Mouse (Mus musculus): ENCODE data around the gene Zfp729b. TPM values are rescaled to one million over a fixed set of nuclear protein-coding genes. Genes with fewer than 3 reads are reported as not detected.

The Zfp729b gene
- 1.9 and 5.2 TPM in 2 replicates for total RNA-seq (2015; ENCODE audit: low replicate concordance)
- 2.4 and 4.6 TPM in 2 replicates for total RNA-seq (2017; ENCODE audit: low replicate concordance)

DNA sequence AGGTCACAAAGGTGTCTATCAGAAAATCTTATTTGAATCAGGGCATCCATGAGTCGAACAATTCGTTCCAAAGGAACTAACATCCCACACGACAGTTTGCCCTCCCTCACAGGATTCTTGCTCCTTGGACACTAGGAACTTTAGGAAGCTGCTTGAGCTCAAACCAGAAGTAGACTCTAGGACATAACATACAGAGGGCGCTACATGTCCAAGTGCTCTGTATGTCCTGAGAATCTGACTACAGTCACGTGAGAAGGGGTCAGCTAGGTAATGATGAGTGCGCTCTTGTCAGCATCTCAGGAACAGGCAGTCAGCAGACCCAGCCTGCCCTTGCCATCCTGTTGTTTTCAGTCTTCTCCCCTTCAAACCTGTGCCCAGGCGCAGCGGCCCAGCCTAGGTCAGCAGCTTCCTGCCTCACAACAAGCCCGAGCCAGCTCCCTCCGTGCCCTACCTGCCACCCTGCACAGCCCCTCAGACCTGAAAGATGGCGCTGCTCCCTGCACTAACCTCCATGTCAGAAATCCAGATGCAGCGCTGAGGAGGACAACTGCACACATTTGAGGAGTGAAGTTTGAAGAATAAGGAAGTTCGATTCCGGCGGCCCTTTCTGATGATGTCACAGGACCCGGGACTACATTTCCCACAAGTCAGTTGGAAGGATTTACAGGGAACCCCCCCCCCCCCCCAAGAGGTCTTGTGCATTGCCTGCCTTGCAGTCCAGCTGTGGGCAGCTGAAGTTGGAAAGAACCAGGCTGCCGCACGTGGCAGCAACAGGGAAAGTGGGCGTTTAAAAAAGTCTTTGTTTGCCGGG is at the start of gene Zfp729b:
Zfp729b (minus strand) TSS at position 642 of the 811 bp plus-strand sequence.
- ATAC-seq (replicated peaks; ENCODE audit: low FRiP score, poor library complexity, severe bottlenecking): peak; percentile 81

GRCm38 (mm10) chr13:67652496-67652895 is 43.0 kb upstream of the Zfp729b start:
- no peak for ATAC-seq (replicated peaks; ENCODE audit: low FRiP score, poor library complexity, severe bottlenecking)

DNA sequence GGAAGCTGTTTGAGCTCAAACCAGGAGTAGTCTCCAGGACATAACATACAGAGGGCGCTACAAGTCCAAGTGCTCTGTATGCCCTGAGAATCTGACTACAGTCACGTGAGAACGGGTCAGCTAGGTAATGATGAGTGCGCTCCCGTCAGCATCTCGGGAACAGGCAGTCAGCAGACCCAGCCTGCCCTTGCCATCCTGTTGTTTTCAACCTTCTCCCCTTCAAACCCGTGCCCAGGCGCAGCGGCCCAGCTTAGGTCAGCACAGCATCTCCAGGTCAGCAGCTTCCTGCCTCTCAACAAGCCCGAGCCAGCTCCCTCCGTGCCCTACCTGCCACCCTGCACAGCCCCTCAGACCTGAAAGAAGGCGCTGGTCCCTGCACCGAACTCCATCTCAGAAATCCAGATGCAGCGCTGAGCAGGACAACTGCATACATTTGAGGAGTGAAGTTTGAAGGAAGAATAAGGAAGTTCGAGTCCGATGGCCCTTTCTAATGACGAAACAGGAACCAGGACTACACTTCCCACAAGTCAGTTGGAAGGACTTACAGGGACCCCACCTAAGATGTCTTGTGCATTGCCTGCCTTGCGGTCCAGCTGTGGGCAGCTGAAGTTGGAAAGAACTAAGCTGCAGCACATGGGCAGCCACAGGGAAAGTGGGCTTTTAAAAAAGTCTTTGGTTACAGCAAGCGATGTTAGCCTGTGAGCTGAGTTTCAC is 27.9 kb upstream of the Zfp729b start, which contains the start of the genes Gm49345 and Zfp729a:
Gm49345 (minus strand) TSS at position 476 of the 714 bp plus-strand sequence.
Zfp729a (minus strand) TSS at position 498 of the 714 bp plus-strand sequence.
- ATAC-seq (replicated peaks; ENCODE audit: low FRiP score, poor library complexity, severe bottlenecking): peak; percentile 91

DNA sequence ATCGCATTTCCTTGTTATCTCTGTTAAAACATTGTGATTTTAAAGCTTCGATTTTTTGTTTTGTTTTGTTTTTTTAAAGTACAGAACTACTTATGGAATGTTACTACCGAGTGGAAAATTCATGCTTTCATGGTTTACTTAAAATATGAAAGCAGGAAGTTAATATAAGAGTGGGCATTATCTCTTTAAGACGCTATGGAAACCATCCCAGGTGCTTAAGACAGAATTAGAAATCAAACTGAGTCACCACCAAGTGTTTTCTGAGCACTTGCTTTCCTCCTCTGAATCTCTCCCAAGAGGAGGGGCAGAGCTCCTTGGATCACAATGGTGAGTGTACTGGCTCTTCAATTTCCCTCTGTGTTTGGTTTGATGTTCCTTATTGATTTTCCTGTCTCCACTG is 601 bp upstream of the Zfp729b start:
- no peak for ATAC-seq (replicated peaks; ENCODE audit: low FRiP score, poor library complexity, severe bottlenecking)

DNA sequence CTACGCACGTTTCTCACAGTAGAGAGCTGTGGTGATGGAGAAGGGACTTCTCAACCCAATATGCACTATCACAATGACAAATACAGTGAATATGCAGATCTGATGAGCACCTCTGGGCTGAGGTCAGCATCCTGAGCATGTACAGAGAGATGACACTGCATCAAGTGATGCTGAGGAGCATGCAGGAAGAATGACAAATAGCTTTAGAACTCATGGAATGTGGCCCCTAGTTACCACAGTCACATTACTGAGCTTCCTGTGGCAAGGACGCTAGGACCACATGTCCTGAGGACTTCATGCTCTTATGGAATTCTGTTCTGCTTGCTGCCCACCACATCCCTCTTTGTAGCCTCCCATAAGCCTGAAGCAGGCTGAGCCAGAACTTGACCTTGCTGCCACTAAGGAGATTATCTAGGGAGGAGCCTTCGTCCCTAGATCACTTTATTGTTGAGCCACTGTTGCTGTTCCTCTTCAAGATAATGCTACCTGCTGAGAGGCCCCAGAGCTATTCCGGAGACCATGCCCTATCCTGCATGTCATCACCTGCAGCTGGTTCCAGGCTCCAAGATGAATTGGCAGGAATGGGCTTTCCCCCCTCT is 36.8 kb downstream of the Zfp729b start:
- ATAC-seq (replicated peaks; ENCODE audit: low FRiP score, poor library complexity, severe bottlenecking): no peak

DNA sequence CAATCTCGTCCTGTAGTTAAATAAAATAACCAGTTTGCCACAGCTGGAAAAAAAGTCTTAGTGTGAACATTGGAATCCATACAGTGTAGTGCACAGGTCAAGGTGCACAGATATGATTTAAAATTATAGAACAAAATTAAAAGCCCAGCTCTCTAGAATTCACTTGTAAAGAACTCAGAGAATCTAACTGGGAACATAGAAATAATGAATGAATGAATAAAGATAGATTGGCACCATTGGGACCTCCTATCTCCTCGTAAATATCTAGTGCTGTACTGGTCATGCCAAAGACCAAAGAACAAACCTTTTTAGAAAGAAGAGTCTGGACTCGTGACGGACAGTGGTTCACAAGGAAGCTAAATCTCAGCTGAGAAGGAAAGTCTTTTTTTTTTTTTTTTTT is 55.8 kb downstream of the Zfp729b start, which contains the start of gene Zfp748:
Zfp748 (minus strand) TSS at position 101 of the 400 bp plus-strand sequence.
- ATAC-seq (replicated peaks; ENCODE audit: low FRiP score, poor library complexity, severe bottlenecking): no peak

- peak; percentile 98 for ATAC-seq (replicated peaks; ENCODE audit: low FRiP score, poor library complexity, severe bottlenecking)
Measured at GRCm38 (mm10) chr13:67552505-67553346, 56.8 kb downstream of the Zfp729b start.

- ATAC-seq (replicated peaks; ENCODE audit: low FRiP score, poor library complexity, severe bottlenecking): no peak
Measured at GRCm38 (mm10) chr13:67545941-67546340, 63.6 kb downstream of the Zfp729b start.

Other genes with a start within 250 kb of the Zfp729b start
- not detected in 2 replicates for gene Gm28044, start 249.2 kb downstream of the Zfp729b start, total RNA-seq (2015; ENCODE audit: low replicate concordance)
- gene Gm28044, start 249.2 kb downstream of the Zfp729b start, total RNA-seq (2017; ENCODE audit: low replicate concordance): not detected in 2 replicates
- 3.1 and 5.0 TPM in 2 replicates for gene Zfp953, start 249.1 kb downstream of the Zfp729b start, total RNA-seq (2015; ENCODE audit: low replicate concordance)
- 6.8 and 7.6 TPM in 2 replicates for gene Zfp953, start 249.1 kb downstream of the Zfp729b start, total RNA-seq (2017; ENCODE audit: low replicate concordance)
- not detected in 2 replicates for gene Gm28041, start 234.0 kb downstream of the Zfp729b start, total RNA-seq (2015; ENCODE audit: low replicate concordance)
- not detected in 2 replicates for gene Gm28041, start 234.0 kb downstream of the Zfp729b start, total RNA-seq (2017; ENCODE audit: low replicate concordance)
- gene Zfp456, start 233.9 kb downstream of the Zfp729b start, total RNA-seq (2015; ENCODE audit: low replicate concordance): 0.19 and 0.63 TPM in 2 replicates
- 0.56 and 1.5 TPM in 2 replicates for gene Zfp456, start 233.9 kb downstream of the Zfp729b start, total RNA-seq (2017; ENCODE audit: low replicate concordance)
- gene Zfp429, start 209.9 kb downstream of the Zfp729b start, total RNA-seq (2015; ENCODE audit: low replicate concordance): 3.5 and 7.7 TPM in 2 replicates
- gene Zfp429, start 209.9 kb downstream of the Zfp729b start, total RNA-seq (2017; ENCODE audit: low replicate concordance): 3.5 and 3.6 TPM in 2 replicates
- 0.42 TPM in 1 of 2 replicates, not detected in the other for gene Zfp459, start 188.3 kb downstream of the Zfp729b start, total RNA-seq (2015; ENCODE audit: low replicate concordance)
- 1.7 TPM in 2 replicates for gene Zfp459, start 188.3 kb downstream of the Zfp729b start, total RNA-seq (2017; ENCODE audit: low replicate concordance)
- gene Zfp874a, start 158.1 kb downstream of the Zfp729b start, total RNA-seq (2015; ENCODE audit: low replicate concordance): 72.8 and 75.0 TPM in 2 replicates
- gene Zfp874a, start 158.1 kb downstream of the Zfp729b start, total RNA-seq (2017; ENCODE audit: low replicate concordance): 112 and 135 TPM in 2 replicates
- 48.9 and 51.3 TPM in 2 replicates for gene Zfp874b, start 125.4 kb downstream of the Zfp729b start, total RNA-seq (2015; ENCODE audit: low replicate concordance)
- gene Zfp874b, start 125.4 kb downstream of the Zfp729b start, total RNA-seq (2017; ENCODE audit: low replicate concordance): 71.6 and 103 TPM in 2 replicates
- 1.5 TPM in 1 of 2 replicates, not detected in the other for gene Zfp58, start 109.2 kb downstream of the Zfp729b start, total RNA-seq (2015; ENCODE audit: low replicate concordance)
- gene Zfp58, start 109.2 kb downstream of the Zfp729b start, total RNA-seq (2017; ENCODE audit: low replicate concordance): 1.0 and 2.1 TPM in 2 replicates
- gene Gm26965, start 83.6 kb downstream of the Zfp729b start, total RNA-seq (2015; ENCODE audit: low replicate concordance): not detected in 2 replicates
- gene Gm26965, start 83.6 kb downstream of the Zfp729b start, total RNA-seq (2017; ENCODE audit: low replicate concordance): not detected in 2 replicates
- gene Zfp87, start 83.5 kb downstream of the Zfp729b start, total RNA-seq (2015; ENCODE audit: low replicate concordance): 5.8 and 7.1 TPM in 2 replicates
- 10.6 and 23.1 TPM in 2 replicates for gene Zfp87, start 83.5 kb downstream of the Zfp729b start, total RNA-seq (2017; ENCODE audit: low replicate concordance)
- gene Zfp748, start 55.9 kb downstream of the Zfp729b start, total RNA-seq (2015; ENCODE audit: low replicate concordance): 3.3 and 6.7 TPM in 2 replicates
- gene Zfp748, start 55.9 kb downstream of the Zfp729b start, total RNA-seq (2017; ENCODE audit: low replicate concordance): 2.9 and 4.6 TPM in 2 replicates
- gene Gm49345, start 28.1 kb upstream of the Zfp729b start, total RNA-seq (2015; ENCODE audit: low replicate concordance): not detected in 2 replicates
- not detected in 2 replicates for gene Gm49345, start 28.1 kb upstream of the Zfp729b start, total RNA-seq (2017; ENCODE audit: low replicate concordance)
- 1.2 and 6.1 TPM in 2 replicates for gene Zfp729a, start 28.1 kb upstream of the Zfp729b start, total RNA-seq (2015; ENCODE audit: low replicate concordance)
- 4.9 and 11.4 TPM in 2 replicates for gene Zfp729a, start 28.1 kb upstream of the Zfp729b start, total RNA-seq (2017; ENCODE audit: low replicate concordance)
- gene Zfp738, start 77.4 kb upstream of the Zfp729b start, total RNA-seq (2015; ENCODE audit: low replicate concordance): 1.0 and 2.5 TPM in 2 replicates
- gene Zfp738, start 77.4 kb upstream of the Zfp729b start, total RNA-seq (2017; ENCODE audit: low replicate concordance): 1.3 and 1.5 TPM in 2 replicates
- gene Zfp65, start 119.5 kb upstream of the Zfp729b start, total RNA-seq (2015; ENCODE audit: low replicate concordance): 2.1 and 3.3 TPM in 2 replicates
- 2.8 and 3.1 TPM in 2 replicates for gene Zfp65, start 119.5 kb upstream of the Zfp729b start, total RNA-seq (2017; ENCODE audit: low replicate concordance)
- 1.7 and 4.4 TPM in 2 replicates for gene Zfp85, start 145.5 kb upstream of the Zfp729b start, total RNA-seq (2015; ENCODE audit: low replicate concordance)
- 0.09 and 2.5 TPM in 2 replicates for gene Zfp85, start 145.5 kb upstream of the Zfp729b start, total RNA-seq (2017; ENCODE audit: low replicate concordance)
- gene Zfp493, start 170.0 kb upstream of the Zfp729b start, total RNA-seq (2015; ENCODE audit: low replicate concordance): 5.0 TPM in 1 of 2 replicates, not detected in the other
- 0.34 TPM in 1 of 2 replicates, not detected in the other for gene Zfp493, start 170.0 kb upstream of the Zfp729b start, total RNA-seq (2017; ENCODE audit: low replicate concordance)
- 1.2 and 1.7 TPM in 2 replicates for gene Zfp273, start 204.0 kb upstream of the Zfp729b start, total RNA-seq (2015; ENCODE audit: low replicate concordance)
- 0.17 and 4.0 TPM in 2 replicates for gene Zfp273, start 204.0 kb upstream of the Zfp729b start, total RNA-seq (2017; ENCODE audit: low replicate concordance)
- not detected in 2 replicates for gene Gm10037, start 221.4 kb upstream of the Zfp729b start, total RNA-seq (2015; ENCODE audit: low replicate concordance)
- gene Gm10037, start 221.4 kb upstream of the Zfp729b start, total RNA-seq (2017; ENCODE audit: low replicate concordance): not detected in 2 replicates